Mouse (Mus musculus) bone marrow, adult 2 months (tissue): ENCODE results near the gene 2700049A03Rik.

Source experiments
- CTCF ChIP-seq: fragments of 200-500 bp; IDR thresholded peaks from 2 replicates; pipeline ENCODE4 v1.5.1; 2011; ENCODE audit warnings: low read length, control low read depth; ENCODE audit not compliant: control insufficient read depth, insufficient read depth
- POLR2A ChIP-seq: fragments of 200-500 bp; IDR thresholded peaks from 2 replicates; pipeline ENCODE4 v1.6.1; 2011; ENCODE audit warnings: low read depth, mild to moderate bottlenecking, control low read depth, low read length, borderline replicate concordance; ENCODE audit not compliant: control insufficient read depth

DNA sequence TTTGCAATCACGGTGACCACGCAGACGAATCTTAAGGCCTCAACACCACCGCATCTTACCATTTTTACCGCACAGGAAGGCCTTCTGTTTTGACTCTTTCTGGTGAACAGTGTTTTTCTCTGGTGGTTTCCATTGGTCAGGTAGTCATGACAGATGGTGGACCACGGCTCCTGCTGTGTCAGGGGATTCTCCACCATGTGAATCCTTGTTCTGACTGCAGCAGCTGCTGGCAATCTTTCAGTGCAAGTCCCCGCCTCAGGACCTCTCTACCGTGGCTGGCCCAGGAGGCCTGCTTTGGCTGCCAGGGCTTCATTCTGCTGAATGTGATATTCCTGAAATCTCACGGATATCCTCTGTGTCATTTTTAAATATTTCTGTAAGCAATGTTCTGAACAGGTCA lies 13.4 kb upstream of the 2700049A03Rik start:
- TF ChIP-seq POLR2A (no peak), CTCF (no peak)
